Mouse (Mus musculus) bone marrow, adult 2 months (tissue): Measurements from ENCODE around the gene Tradd.

Source experiments
- CTCF ChIP-seq: fragments of 200-500 bp; IDR thresholded peaks from 2 replicates; pipeline ENCODE4 v1.5.1; 2011; ENCODE audit warnings: low read length, control low read depth; ENCODE audit not compliant: control insufficient read depth, insufficient read depth
- POLR2A ChIP-seq: fragments of 200-500 bp; IDR thresholded peaks from 2 replicates; pipeline ENCODE4 v1.6.1; 2011; ENCODE audit warnings: low read depth, mild to moderate bottlenecking, control low read depth, low read length, borderline replicate concordance; ENCODE audit not compliant: control insufficient read depth

DNA sequence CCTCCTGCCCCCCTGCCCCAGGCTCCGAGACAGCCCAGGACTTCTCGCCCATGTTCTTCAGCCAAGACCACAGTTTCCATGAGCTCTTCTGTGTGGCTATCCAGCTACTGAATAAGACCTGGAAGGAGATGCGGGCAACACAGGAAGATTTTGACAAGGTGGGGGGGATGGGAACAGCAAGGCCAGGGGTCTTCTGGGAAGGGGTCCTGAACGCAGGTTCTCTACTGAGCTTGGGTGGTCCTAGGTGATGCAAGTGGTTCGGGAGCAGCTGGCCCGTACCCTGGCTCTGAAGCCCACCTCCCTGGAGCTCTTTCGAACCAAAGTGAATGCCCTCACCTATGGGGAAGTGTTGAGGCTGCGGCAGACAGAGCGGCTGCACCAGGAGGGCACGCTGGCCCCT is 44.0 kb upstream of the Tradd start:
- no peak for TF ChIP-seq CTCF
- no peak for TF ChIP-seq POLR2A
